Mouse (Mus musculus) yolk sac, embryonic 10.5 days (tissue): ENCODE data around the gene Rad51b.

Source experiments
- DNase-seq: peaks from one replicate; pipeline ENCODE4 v3.0.0-alpha.2; 2017; ENCODE audit warnings: low spot score

Gene Rad51b

DNA sequence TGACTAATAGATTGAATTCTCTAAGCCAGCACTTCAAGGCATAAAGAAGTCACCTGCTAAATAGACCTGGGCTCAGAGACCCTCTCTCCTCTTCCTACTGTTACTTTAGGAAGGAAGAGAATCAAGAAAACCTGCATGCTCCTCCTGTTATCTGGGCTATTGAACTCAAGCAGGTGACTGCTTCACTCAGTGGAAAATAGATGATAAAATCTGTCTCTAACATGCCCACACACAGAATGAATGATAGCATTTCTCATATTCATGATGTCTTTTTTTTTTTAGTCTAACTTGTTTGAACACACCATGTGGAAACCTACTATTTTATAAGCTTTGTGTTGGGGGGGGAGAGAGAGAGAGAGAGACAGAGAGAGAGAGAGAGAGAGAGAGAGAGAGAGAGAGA, 352.7 kb downstream of the Rad51b start:
- no peak for DNase-seq

DNA sequence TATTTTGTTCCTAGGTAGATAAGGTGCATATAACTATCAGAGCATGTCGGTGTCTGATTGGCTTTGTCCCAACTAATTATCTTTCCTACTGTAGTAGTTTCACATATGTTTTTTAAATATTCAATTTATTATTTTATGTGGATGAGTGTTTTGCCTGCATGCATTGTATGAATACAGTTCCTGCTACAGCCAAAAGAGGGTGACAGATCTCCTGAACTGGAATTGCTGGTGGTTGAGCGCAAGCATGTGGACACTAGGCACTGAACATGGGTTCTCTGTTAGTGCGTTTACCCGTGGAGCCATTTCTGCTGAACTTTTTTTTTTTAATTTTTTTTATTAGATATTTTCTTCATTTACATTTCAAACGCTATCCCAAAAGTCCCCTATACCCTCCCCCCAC, 358.1 kb downstream of the Rad51b start:
- DNase-seq: no peak

DNA sequence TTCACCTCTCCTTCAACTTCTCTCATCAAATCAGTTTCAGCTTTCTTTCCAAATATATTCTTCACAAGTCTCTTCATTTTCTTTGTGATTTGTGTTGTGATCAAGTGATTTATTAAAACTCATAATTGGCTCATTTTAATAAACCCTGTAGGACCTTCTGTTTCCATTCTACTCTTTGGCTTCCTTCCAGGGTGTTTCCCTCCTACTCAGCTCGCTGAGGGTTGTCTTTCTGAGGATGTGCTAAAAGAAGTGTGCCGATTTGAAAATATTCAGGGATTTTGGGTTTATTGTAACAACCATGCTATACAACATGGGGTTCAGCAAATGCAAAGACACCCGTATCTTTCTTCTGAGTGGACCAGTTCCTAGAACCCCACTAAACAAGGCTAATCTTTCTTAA, 361.8 kb downstream of the Rad51b start:
- DNase-seq: no peak

DNA sequence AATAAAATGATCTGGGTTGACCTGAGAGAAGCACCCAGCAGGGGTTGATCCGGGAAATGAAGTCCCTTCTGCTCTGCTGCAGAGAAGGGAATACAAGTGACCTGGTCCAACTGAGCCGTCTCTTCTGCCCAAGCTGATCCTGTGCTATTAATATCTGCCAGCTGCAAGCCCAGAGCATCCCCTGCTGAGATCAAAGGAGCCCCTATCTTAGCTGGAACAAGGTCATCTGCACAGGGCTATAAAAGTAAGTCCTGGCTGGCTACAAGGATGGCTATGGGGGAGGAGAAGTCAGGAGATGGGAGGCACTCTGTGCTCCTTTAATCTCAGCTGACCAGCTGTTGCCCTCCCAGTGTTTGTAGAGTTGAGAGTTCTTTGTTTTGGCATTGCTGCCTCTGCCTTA, 364.2 kb downstream of the Rad51b start:
- DNase-seq: peak; percentile 48

DNA sequence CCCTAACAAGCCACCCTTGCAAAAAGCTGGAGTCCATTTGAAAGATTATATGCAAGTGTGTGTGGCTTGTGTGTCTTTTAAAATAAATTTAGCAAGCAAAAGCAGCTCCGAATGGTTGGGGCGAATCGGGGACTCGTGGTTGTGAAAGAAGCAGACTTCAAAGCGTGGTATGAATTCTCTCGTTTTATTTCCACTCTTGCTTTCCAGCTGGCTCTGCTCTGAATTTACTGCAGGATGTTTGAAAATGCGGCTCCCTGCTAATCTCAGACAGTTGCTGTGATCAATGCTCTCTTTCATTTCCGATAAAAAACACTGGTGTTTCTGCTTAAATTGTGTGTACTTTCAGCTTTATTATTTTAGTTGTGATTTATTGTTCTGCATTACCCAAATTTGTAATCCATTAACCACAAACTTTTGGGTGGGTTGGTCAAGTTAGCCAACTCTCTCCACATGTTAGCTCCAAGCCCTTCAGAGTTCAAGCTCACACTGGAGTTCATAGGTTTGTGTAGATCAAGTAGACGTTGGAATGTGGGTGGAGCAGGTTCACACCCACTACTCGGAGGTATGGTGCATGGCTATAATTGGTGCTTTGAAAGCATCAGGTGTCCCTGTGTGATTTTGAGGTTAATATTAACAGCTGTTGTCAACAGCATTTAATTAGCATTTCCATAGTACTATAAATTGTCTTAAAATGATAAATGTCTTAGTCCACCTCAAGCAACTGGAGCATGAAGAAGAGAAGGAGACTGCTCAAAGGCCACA, 366.2 kb downstream of the Rad51b start:
- no peak for DNase-seq

DNA sequence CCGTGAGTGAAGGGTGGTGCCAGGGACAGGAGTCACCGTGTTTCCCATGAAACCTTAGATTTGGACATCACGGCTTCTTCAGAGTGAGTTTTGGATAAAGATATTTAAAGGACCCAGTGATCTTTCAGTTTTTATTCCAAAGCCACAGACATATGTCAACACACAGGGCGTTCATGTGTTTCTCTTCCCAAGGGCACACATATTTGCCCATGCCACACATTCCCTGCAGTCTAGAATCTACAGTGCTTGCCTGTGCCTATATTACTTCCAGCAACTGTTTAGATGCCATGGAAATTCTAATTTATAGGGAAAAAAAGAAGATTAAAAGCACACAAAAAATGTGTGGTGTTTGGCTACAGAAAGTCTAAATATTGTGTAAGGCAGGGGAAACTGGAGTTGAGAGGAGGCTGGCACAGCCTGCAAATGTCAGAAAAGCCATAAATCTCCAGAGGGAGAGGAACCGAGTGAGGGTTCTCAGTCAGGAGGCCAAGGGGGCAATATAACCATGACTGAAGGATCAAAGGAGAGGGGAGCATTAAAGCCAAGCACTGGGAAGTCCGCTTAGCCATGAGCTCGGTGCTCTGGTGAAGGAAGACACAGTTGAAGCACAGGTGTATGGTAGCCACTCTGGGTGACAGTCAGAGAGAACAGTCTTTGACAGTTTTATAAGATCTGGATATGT, 367.0 kb downstream of the Rad51b start:
- no peak for DNase-seq

DNA sequence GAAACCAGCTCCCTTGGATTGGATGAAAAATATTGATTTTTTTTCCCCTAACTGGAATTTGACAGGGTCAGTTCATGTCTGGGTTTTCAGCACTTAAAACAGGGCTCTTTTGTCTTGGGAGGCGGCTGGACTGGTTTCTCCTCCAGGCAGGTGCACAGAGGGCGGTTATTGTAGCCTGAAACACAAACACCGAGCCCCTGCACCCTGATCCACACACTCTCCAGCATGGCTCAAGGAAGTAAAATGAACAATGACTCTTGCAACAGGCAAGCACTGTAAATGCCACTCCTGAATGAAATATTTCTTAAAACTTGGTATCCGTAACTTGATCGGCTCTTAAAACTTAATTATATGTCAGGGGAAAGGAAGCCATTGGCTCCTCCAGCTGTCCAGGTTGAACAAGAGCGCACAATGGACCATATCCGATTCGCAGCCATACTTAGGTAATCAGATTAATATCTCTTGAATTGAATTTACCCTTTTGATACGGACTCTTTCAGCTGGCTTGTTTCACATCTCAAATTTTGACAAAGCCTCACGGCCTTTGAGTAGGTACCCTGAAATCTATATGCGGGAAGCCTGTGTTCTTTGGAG, 377.9 kb downstream of the Rad51b start:
- DNase-seq: no peak

DNA sequence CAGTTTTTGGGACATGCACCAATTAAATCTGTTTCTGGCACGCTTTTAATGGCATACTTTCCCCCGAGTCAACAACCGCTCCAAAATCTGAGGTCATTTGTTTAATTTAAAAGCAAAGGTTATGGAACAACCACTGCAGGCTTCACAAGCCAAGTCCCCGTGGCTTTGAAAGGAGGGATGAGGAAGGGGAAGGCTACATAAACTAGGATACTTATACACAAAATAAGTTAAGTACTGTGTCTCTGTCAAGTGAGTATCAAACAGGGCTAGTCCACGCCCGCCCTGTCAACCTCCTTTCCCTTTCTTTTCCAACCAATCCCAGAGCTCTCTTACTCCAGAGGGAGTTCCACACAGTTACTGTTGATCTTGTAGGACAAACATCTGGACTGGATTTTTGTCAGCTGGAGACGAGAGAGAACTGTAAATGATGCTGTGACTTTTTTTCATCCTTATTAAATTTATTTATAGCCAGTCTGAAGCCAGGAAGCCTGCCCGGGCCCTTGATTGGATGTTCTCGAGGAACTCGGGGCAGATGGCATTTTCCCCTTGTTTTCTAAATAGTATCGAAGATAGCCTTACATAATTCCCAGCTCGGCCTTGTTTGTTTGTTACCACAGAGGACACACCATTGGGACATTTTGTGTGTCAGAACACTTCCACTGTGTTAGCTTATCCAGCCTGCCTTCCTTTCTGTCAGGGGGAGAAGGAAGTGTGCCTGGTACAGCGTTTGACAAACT, 378.5 kb downstream of the Rad51b start:
- no peak for DNase-seq

DNA sequence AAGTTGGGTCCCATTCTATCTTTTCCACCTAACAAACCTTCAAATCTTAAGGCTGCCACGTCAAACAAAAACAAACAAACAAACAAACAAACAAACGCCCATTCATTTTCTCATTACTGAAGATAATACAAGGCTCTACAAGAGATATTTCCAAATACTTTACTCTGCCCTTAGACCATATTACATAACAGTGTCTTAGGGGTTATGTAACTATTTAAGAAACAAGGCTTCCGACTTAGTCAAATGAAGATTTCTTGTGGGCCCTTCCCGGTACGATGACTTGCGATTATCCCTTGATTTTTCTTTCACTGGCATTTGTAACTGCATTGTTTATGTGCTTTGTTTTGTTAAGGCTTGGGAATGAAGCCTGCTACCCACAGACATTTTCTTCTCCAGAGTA, 379.2 kb downstream of the Rad51b start:
- no peak for DNase-seq

DNA sequence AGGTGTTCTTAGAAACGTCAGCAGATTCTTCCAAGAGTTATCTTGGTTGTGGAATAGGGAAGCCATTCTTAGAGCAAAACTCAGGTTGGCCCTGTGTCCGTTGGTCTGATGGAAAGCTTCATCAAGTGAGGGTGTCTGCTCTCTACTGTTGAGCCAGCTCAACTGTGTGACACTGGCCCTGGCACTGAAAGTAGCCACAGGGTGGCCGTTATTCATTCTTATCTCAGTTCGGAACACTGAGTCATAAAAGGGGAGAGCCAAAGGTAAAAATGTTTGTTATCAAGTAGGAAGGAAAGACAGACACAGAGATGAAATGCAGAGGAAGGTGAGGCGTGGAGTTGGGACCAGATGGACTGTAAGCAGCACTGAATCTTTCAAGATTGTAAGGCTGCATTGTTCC, 379.8 kb downstream of the Rad51b start:
- no peak for DNase-seq

DNA sequence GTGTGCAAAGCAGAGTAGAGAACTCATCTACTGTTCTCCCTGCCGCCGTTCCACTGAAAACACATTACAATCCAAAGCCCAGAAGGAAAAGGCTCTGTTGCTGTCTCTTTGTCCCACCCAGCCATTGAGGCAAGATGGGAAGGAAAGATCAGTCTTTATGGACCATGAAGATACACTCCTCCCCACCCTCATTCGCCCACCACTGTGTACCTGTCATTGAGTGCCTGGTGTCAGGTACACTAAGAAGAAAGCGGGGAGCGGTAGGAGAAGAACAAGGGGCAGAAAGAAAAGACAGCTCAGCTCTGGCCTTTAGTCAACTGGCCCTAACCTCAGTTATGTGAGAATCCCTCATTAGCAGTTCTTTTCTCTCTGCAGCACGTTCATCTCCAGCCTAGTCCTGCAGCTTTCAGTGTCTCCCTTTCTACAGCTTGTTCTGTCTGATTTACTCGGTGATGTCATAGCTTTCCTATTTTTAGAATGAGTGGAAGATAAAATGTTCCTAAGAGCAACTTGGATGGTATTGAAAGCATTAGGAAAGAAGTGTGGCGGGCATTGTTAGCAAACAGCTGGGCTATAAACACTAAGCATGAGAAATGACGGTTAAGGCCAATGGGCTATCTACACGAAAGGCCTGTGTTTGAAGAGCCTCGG, 382.3 kb downstream of the Rad51b start:
- DNase-seq: no peak

DNA sequence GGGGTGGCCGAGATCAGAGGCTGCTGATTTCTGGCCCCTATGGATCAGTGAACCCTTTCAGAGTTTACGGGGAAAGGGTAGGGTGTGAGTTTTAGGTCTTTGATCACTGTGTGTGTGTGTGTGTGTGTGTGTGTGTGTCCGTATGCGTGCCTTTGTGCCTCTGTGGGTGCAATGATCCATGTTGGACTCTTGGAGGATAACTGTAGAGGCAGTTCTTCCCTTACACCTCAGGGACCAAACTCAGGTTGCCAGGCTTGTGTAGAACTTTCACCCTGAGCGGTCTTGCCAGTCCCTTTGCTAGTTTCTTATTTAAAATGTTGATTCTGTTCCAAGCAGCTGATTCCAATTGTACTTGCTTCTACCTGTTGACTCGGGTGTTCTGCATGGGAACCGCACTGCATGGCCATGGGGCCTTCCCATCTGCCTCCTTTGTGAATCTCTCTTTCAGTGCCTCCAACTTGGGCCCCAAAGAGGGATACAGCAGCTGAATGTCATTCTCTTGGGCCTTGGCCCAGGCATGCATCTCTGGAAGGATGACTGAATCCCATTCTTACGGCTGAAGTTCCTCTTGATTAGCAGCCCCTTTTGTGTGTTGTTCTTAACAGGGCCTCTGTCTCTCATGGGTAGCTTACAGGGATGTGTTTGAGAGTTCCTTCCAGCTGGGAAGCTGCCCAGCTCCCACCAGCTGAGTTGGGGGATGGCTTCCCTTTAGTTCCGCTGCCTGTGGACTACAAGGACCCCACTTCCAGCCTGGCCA, 383.0 kb downstream of the Rad51b start:
- DNase-seq: no peak

DNA sequence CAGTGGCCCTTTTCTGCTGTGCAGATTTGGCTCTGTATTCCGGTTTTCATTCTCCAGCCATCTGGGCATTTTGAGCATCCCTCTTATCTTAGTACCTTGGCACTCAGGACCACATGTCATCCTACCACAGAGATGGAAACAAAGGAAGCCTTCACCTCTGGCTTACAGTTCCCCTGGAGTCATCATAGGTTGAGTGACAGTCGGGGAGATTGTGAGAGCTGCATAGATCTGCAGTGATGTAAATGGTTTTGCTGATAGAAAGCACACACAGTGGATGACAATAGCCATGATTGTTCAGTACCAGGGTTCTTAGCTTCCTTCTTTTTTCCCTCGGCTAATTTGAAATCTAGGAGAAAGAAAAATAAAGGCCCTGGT, 383.6 kb downstream of the Rad51b start:
- DNase-seq: no peak

DNA sequence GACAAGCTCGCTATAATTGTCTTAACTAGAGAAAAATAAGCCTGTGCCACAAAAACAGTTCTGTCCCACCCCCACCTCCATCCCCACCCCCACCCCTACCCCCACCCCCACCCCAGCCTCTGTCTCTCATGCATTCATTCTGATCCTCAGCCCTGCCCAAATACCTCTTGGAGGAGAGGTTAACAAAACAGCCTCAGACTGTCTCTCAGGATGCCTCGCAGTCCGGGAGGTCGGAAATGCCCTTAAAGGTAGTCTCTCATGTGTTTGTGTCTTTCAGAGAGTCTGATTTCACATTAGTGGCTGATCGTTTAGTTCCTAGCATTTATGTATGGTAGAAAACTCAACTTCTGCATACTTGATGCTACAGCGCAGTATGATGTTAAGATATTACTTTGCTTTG, 384.5 kb downstream of the Rad51b start:
- no peak for DNase-seq

DNA sequence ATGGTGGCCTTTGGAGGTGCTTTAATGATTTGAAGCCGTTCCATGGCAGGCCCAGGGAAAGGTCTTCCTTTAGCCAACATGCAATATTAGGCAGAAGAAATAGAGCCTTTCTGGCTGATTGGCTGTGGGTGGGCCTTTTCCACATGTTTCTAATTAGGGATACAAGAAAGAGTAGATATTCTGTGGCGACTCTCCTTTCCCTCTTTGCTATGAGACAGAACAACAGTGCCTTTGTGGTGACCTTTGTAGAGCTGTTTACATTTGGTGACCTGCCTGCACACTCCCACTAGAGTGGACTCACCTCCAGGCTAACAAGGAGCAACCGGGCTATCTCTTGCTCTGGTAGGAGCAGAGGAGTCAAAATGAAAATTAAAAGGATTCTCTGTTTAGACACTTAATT, 386.3 kb downstream of the Rad51b start:
- DNase-seq: peak; percentile 42

DNA sequence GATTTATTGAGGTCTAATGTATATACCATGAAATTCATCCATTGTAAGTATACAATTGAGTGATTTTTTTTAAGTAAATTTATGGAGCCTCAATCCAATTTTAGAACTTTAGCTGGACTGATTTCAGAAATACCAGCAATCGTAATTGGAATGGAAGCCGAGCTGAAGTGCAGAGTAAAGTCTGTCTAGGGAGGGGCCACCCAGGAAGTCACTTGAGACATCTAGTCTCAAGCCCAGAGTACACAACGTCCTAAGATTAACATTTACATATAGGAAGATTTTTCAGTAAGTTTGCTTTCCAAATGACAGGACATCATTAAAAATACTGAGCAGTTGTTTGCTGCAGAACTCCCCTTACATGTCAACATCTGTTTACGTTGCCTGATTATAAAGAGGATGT, 386.7 kb downstream of the Rad51b start:
- DNase-seq: no peak

DNA sequence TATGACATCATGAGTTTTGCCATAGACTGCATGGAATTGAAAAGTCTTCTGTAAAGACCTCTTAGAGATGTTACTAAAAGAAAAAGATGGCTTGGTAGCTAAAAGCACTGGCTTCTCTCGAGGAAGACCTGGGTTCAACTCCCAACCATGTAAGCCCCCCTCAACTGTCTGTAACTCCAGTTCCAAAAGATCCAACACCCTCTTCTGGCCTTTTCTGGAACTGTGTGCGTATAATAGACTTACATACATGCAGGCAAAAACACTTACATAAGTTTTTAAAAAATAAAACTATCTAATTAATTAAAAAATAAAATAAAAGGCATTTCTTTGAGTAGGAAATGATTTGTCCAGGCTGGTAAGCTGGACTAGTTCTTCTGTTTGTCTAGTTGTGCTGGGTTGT, 387.3 kb downstream of the Rad51b start:
- no peak for DNase-seq

DNA sequence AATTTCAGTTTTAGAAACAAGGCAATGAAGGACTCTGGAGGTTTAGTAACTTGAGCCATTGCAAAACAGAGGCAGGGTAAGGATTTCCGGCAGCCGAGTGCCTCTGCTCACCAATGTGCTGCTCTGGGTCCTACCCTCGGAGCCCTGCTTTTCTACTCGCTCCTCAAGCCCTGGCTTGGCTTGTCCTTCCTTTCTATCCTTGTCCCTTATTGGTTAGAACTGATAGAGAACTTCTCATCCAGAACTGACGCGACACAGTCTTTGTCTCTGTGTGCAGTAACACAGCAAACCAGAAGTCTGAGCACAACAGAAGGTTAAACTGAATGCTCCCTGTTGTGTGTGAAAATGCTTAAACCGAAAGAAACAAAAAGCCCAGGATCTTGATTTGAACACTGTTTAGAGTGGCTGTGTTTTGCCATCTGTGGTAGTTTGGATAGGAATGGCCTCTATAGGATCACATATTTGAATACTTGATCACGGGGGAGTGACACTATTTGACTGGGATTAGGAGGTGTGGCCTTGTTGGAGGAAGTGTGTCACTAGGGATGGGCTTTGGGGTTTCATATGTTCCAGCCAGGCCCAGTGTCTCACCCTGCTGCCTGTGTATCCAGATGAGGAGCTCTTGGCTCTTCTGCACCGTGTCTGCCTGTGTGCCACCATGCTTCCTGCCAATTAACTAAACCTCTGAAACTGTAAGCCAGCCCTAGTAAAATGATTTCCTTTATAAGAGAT, 389.7 kb downstream of the Rad51b start:
- DNase-seq: no peak

DNA sequence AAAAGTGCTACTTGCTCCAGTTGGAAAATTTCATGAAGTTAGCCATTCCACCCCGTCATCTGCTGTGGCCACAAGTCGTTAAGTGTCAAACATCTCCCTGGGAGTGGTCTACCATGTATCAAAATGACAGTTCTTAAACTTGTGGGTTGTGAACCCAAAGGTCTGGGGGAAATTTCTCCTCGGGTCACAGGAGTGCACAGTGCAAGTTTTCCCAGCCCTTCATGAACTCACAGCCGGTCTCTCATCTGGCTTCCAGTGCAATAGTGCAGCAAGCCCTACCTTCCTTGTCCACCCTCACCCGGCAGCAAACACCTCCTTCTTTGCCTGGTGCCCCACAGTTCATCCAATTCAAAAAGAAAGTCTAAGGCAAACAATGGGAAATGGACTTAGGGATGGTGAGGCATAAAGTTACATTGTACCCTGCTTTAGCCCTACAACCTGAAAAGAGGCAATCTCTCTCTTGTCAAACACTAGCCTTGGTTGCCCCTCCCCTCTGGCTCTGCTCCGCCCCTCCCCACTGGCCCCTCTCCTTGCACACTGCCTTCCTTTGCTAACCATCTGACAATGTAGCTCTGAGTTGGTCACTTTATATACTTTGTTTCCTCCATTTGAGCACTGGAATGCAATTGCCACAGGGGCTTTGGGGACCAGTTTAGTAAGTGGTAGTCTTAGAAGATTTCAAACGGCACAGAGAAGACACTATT, 390.8 kb downstream of the Rad51b start:
- no peak for DNase-seq

DNA sequence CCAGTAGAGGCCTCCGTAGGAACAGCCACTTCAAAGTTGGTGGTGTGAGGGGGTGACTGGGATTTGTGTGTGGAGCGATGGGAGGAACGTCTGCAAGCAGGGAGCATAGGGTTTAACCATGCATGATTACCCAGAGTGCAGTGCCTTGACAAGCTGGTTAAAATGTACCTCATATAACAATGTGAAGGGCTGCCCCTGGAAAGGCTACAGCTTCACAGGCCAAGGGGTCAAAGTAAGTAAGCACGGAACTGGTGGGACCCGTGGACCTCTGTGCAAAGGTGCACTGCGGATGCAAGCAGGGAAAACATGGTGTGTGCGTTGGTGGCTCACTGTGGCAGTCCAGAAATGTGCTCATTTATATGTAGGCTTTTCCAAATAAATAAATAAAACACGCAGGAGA, 392.2 kb downstream of the Rad51b start:
- DNase-seq: peak; percentile 52
